Mouse (Mus musculus) layer of hippocampus, adult 2 months (tissue): ENCODE data around the gene Rab25. TPM values are rescaled to one million over a fixed set of nuclear protein-coding genes. Genes with fewer than 3 reads are reported as not detected.

Source experiments
- DNase-seq, 2 experiments: peaks; one replicate each; pipeline ENCODE4 v3.0.0; 2022; ENCODE audit warnings: low spot score in 2 of 2
- H3K27ac ChIP-seq: fragments of 200-600 bp; 2 replicates; pipeline ENCODE4 v1.8.1; 2022
- H3K4me3 ChIP-seq: fragments of 200-600 bp; 2 replicates; pipeline ENCODE4 v1.8.1; 2022; ENCODE audit warnings: mild to moderate bottlenecking
- CTCF ChIP-seq: fragments of 200-600 bp; conservative IDR thresholded peaks from 2 replicates; pipeline ENCODE4 v1.8.1; 2022; ENCODE audit warnings: antibody characterized with exemption, mild to moderate bottlenecking, moderate library complexity
- total RNA-seq, 2 experiments: library from RNA; stranded (reverse); gene quantifications; 2 replicates each; pipeline ENCODE4 v1.2.3; 2021

Rab25 gene
- total RNA-seq, 2 experiments from 2014 or later = not detected

- H3K4me3 ChIP-seq = peak within 1 kb of the TSS; percentile 85
- no peak for DNase-seq
- peak within 1 kb of the TSS; percentile 89 for H3K27ac ChIP-seq
- no peak for TF ChIP-seq CTCF
Measured at GRCm38 (mm10) chr3:88532299-88532674, 15.8 kb downstream of the Rab25 start, which contains the start of gene Mex3a. Mex3a (plus strand) TSS chr3:88532395.

- Histone ChIP-seq H3K4me3 (peak overlapping the region; percentile 85), H3K27ac (peak overlapping the region; percentile 89)
- TF ChIP-seq CTCF = 0 out of 2 replicates have a peak, but pooled peaks have one; percentile 2
- peak; percentile 85 to 87 for DNase-seq
Measured at GRCm38 (mm10) chr3:88531348-88532298, 16.5 kb downstream of the Rab25 start.

GRCm38 (mm10) chr3:88530082-88530864 is 17.8 kb downstream of the Rab25 start:
- TF ChIP-seq CTCF = no peak
- no peak for DNase-seq
- Histone ChIP-seq H3K4me3 (peak overlapping the region; percentile 85; the same call in 1 of the 2 replicates), H3K27ac (no peak overlapping the region)

- H3K27ac ChIP-seq = no peak overlapping the region
- no peak overlapping the region for H3K4me3 ChIP-seq
- TF ChIP-seq CTCF = no peak
- no peak for DNase-seq
Measured at GRCm38 (mm10) chr3:88529204-88530000, 18.7 kb downstream of the Rab25 start.

GRCm38 (mm10) chr3:88528646-88529045 is 19.5 kb downstream of the Rab25 start:
- no peak overlapping the region for H3K27ac ChIP-seq
- H3K4me3 ChIP-seq = no peak overlapping the region
- no peak for TF ChIP-seq CTCF
- no peak for DNase-seq

- Histone ChIP-seq H3K4me3 (no peak overlapping the region), H3K27ac (no peak overlapping the region)
- DNase-seq = no peak
- no peak for TF ChIP-seq CTCF
Measured at GRCm38 (mm10) chr3:88527565-88527964, 20.5 kb downstream of the Rab25 start.

- TF ChIP-seq CTCF = peak; percentile 96
- Histone ChIP-seq H3K4me3 (no peak overlapping the region), H3K27ac (no peak overlapping the region)
- DNase-seq = peak; percentile 77
Measured at GRCm38 (mm10) chr3:88526157-88527131, 21.7 kb downstream of the Rab25 start.

- no peak overlapping the region for H3K27ac ChIP-seq
- no peak; the same call in 1 of the 2 replicates for TF ChIP-seq CTCF
- DNase-seq = no peak
- H3K4me3 ChIP-seq = no peak overlapping the region
Measured at GRCm38 (mm10) chr3:88525021-88525420, 23.1 kb downstream of the Rab25 start.

- Histone ChIP-seq H3K27ac (no peak overlapping the region), H3K4me3 (no peak overlapping the region)
- DNase-seq = no peak
- no peak for TF ChIP-seq CTCF
Measured at GRCm38 (mm10) chr3:88523027-88523426, 25.1 kb downstream of the Rab25 start.

GRCm38 (mm10) chr3:88521803-88522331 is 26.2 kb downstream of the Rab25 start:
- H3K4me3 ChIP-seq = no peak overlapping the region
- no peak overlapping the region for H3K27ac ChIP-seq
- TF ChIP-seq CTCF = peak; percentile 96
- peak; percentile 50 to 71 for DNase-seq

- no peak for DNase-seq
- H3K4me3 ChIP-seq = no peak overlapping the region
- H3K27ac ChIP-seq = no peak overlapping the region
- TF ChIP-seq CTCF = no peak
Measured at GRCm38 (mm10) chr3:88521156-88521555, 26.9 kb downstream of the Rab25 start.
